ENCODE assay signal across 2 mouse cellular contexts in genomic region chr11:94314098-94314652, GRCm38 (mm10).
A peak's percentile ranks its signal among the peaks of the same experiment; 100 is the strongest.
TF ChIP-seq lines count a peak whose summit lies in the region.

No protein-coding gene starts in this region.

TF ChIP-seq in CH12.LX, 34 proteins besides CTCF, POLR2A, EP300 and RAD21:
- TF ChIP-seq CHD1 (IDR thresholded peaks at IDR 0.05; ENCODE audit: low read depth, low read length): 0 out of 2 replicates have a peak, but pooled peaks have one; percentile 11
- no peak for TF ChIP-seq UBTF (IDR thresholded peaks at IDR 0.05; ENCODE audit: low read depth, low read length)
- TF ChIP-seq SMC3 (IDR thresholded peaks at IDR 0.05; ENCODE audit: low read depth, low read length): no peak
- TF ChIP-seq ELF1 (IDR thresholded peaks at IDR 0.05; ENCODE audit: low read depth, low read length): no peak

TF ChIP-seq in MEL, 35 proteins besides CTCF, POLR2A, EP300 and RAD21:
- TF ChIP-seq SMC3 (IDR thresholded peaks at IDR 0.05; ENCODE audit: low read depth, low read length): no peak
- TF ChIP-seq HCFC1 (IDR thresholded peaks at IDR 0.05; ENCODE audit: low read depth, low read length): 0 out of 2 replicates have a peak, but pooled peaks have one; percentile 39
- no peak for TF ChIP-seq MAZ (IDR thresholded peaks at IDR 0.05; ENCODE audit: low read depth, low read length)
- no peak for TF ChIP-seq NELFE (IDR thresholded peaks at IDR 0.05; ENCODE audit: low read depth, low read length)
- 0 out of 2 replicates have a peak, but pooled peaks have one; percentile 34 for TF ChIP-seq MXI1 (IDR thresholded peaks at IDR 0.05; ENCODE audit: low read depth, low read length)
- no peak for TF ChIP-seq KAT2A (conservative IDR thresholded peaks at IDR 0.05; ENCODE audit: low read depth, low read length)
- no peak for TF ChIP-seq USF2 (IDR thresholded peaks at IDR 0.05; ENCODE audit: borderline replicate concordance in 1 of 2, insufficient read depth in 1 of 2, low read depth in 1 of 2, low read length in 2 of 2)
- peak; percentile 86; the same call in 1 of the 2 replicates for TF ChIP-seq CHD1 (IDR thresholded peaks at IDR 0.05; ENCODE audit: low read depth, low read length)
- no peak for TF ChIP-seq POLR2AphosphoS5 (IDR thresholded peaks at IDR 0.05; ENCODE audit: borderline replicate concordance, low read depth, low read length)
- no peak for TF ChIP-seq MEF2A (IDR thresholded peaks at IDR 0.05; ENCODE audit: extremely low read depth, insufficient replicate concordance, low read depth, low read length, poor library complexity, severe bottlenecking)
- TF ChIP-seq MYB (IDR thresholded peaks at IDR 0.05; ENCODE audit: low read depth, low read length): no peak
- peak; percentile 86 for TF ChIP-seq ZNF384 (IDR thresholded peaks at IDR 0.05; ENCODE audit: low read depth, low read length)
- no peak for TF ChIP-seq UBTF (IDR thresholded peaks at IDR 0.05; ENCODE audit: borderline replicate concordance, insufficient read depth, low read depth, low read length)
- TF ChIP-seq POLR2AphosphoS2 (IDR thresholded peaks at IDR 0.05; ENCODE audit: low read length): no peak
- TF ChIP-seq TCF12 (IDR thresholded peaks at IDR 0.05; ENCODE audit: low read depth, low read length): peak; percentile 26
- peak; percentile 8; the same call in 1 of the 2 replicates for TF ChIP-seq ETS1 (IDR thresholded peaks at IDR 0.05; ENCODE audit: low read depth, low read length)
- peak; percentile 70 for TF ChIP-seq GATA1 (IDR thresholded peaks at IDR 0.05; ENCODE audit: low read depth, low read length)
- TF ChIP-seq SIN3A (IDR thresholded peaks at IDR 0.05; ENCODE audit: low read length): peak; percentile 57
- no peak for TF ChIP-seq NRF1 (IDR thresholded peaks at IDR 0.05; ENCODE audit: insufficient read depth, low read depth, low read length, poor library complexity, severe bottlenecking)
- TF ChIP-seq MAFK (IDR thresholded peaks at IDR 0.05; ENCODE audit: borderline replicate concordance, low read depth, low read length): no peak
